Mouse (Mus musculus) frontal cortex, adult 2 months (tissue): ENCODE measurements around the gene Olfr262. TPM values are rescaled to one million over a fixed set of nuclear protein-coding genes. Genes with fewer than 3 reads are reported as not detected.
"Not testable (repeated sequence)": the region's sequence is repeated elsewhere in the genome, so short reads cannot be mapped to it uniquely, and the experiment has no call there.

ENCODE experiments used
- DNase-seq, 2 experiments: peaks; one replicate each; pipeline ENCODE4 v3.0.0; 2022; ENCODE audit warnings: low spot score in 1 of 2; ENCODE audit errors: extremely low spot score in 1 of 2
- polyA plus RNA-seq: library from polyadenylated mRNA; depleted of rRNA; stranded (reverse); fragments of >200 nt; gene quantifications from 2 replicates; pipeline ENCODE4 v1.2.3, GENCODE M21; 2012; rRNA removed

The Olfr262 gene
- not detected in 2 replicates for polyA plus RNA-seq

DNA sequence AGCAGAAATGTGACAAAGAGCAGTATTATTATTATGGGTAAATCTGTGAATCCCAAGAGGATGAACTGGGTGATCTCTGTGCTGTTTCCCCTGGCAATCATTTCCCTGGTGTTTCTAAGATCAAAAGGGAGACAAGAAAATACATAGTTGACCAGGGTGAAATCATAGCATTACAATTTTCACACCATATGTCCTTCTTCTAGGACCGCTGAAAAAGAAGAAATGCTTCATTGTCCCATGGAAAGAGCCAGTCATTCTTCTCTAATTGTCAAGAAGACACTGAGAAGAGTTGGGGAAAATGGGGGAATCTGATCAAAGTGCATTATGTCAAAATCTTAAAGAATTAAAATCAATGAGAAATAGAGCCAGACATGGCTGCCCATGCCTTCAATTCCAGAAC, at the start of gene Olfr262:
Olfr262 (minus strand) TSS at position 101 of the 400 bp plus-strand sequence.
- DNase-seq, result no peak

DNA sequence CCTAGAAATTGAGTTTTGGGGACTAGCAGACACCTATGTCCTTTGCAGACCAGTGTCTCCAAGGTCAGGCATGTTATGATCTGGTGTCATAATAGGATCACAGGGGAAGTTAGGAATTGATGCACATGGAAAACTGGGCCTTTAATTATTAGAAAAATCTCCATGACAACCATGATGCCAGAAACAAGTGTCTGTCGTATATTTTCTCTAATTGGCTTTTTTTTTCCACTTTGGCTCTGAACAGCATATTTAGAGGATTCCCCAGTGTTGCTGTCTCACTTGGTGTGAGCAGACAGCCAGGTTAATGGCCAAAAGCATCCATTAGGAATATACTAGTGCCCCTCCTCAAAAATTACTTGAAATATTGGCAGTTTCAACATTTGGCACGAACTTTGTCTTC, 38.1 kb upstream of the Olfr262 start, which contains the start of gene Olfr1434:
Olfr1434 (plus strand) TSS at position 301 of the 400 bp plus-strand sequence.
- no peak for DNase-seq

DNA sequence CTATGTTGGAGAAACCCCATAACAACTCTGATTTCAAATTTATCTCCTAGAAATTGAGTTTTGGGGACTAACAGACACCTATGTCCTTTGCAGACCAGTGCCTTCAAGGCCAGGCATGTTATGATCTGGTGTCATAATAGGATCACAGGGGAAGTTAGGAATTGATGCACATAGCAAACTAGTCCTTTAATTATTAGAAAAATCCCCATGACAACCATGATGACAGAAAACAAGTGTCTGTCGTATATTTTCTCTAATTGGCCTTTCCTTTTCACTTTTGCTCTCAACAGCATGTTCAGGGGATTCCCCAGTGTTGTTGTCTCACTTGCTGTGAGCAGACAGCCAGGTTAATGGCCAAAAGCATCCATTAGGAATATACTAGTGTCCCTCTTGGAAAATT, 19.3 kb upstream of the Olfr262 start, which contains the start of gene Olfr235:
Olfr235 (plus strand) TSS at position 301 of the 400 bp plus-strand sequence.
- DNase-seq, result no peak

DNA sequence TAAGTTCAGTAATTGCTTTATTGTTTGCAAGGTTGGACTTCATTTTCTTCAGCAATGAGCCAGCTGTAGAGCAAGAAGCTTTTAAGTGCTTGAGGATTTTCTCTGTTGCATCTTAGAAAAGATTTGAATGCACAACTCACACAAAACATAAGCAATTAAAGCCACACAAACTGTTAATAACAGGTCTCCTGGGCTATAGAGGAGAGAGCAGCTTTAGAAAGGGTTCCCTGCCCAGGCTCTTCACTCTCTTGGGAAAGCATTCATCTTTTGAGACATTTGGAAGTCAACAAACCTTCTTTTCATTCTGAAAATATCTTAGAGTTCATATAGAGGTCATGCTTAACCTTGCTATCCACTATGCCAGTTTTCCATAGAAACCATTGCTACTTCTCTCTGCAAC, 9.0 kb downstream of the Olfr262 start, which contains the start of gene Olfr1432:
Olfr1432 (minus strand) TSS at position 101 of the 400 bp plus-strand sequence.
- DNase-seq, result not testable (repeated sequence)

DNA sequence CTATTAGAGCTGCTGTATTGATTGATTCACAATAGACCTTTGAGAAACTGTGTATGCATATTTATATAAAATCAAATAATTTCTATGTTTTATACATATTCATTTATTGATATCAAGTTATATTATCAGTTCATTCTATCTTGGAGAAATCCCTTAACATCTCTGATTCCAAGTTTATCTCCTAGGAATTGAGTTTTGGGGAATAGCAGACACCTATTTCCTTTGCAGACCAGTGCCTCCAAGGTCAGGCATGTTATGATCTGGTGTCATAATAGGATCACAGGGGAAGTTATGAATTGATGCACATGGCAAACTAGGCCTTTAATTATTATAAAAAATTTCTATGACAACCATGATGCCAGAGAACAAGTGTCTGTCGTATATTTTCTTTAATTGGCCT, 41.1 kb downstream of the Olfr262 start, which contains the start of gene Olfr1431:
Olfr1431 (plus strand) TSS at position 301 of the 400 bp plus-strand sequence.
- no peak for DNase-seq

DNA sequence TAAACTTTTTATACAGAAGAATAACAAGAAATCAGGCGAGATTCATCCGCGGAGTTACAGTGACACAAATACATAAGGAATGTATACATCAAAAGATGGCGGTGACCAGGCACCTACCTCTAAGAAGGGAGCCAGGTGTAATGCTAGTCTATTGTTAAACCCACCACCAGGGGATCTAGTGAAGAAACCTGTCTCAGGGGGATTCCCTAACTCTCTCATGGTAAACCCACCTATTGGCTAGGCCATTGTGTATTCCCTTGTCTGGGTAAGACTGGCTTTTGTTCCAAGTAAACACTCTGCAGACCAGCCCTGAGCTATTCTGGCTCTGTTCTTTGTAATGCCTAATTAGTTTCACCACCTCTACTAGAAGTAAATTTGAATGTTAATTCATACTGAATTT, 42.4 kb downstream of the Olfr262 start:
- DNase-seq, result not testable (repeated sequence)

Other genes with a start within 250 kb of the Olfr262 start
- gene Olfr1423, start 200.3 kb downstream of the Olfr262 start, polyA plus RNA-seq, result not detected in 2 replicates
- gene Olfr1424, start 179.0 kb downstream of the Olfr262 start, polyA plus RNA-seq, result not detected in 2 replicates
- not detected in 2 replicates for gene Olfr1425, start 163.9 kb downstream of the Olfr262 start, polyA plus RNA-seq
- 0.06 TPM in 1 of 2 replicates, not detected in the other for gene Olfr1426, start 149.6 kb downstream of the Olfr262 start, polyA plus RNA-seq
- gene Olfr1427, start 138.3 kb downstream of the Olfr262 start, polyA plus RNA-seq, result 0.13 TPM in 1 of 2 replicates, not detected in the other
- gene Olfr1428, start 125.8 kb downstream of the Olfr262 start, polyA plus RNA-seq, result 0.38 TPM in 1 of 2 replicates, not detected in the other
- gene Olfr76, start 118.5 kb downstream of the Olfr262 start, polyA plus RNA-seq, result 0.06 TPM in 1 of 2 replicates, not detected in the other
- gene Olfr1555-ps1, start 71.5 kb downstream of the Olfr262 start, polyA plus RNA-seq, result 0.06 TPM in 1 of 2 replicates, not detected in the other
- gene Olfr1431, start 41.0 kb downstream of the Olfr262 start, polyA plus RNA-seq, result not detected in 2 replicates
- not detected in 2 replicates for gene Olfr1432, start 9.1 kb downstream of the Olfr262 start, polyA plus RNA-seq
- not detected in 2 replicates for gene Olfr235, start 19.4 kb upstream of the Olfr262 start, polyA plus RNA-seq
- not detected in 2 replicates for gene Olfr1434, start 38.2 kb upstream of the Olfr262 start, polyA plus RNA-seq
- not detected in 2 replicates for gene Olfr1436, start 57.5 kb upstream of the Olfr262 start, polyA plus RNA-seq
- gene Olfr1437, start 83.4 kb upstream of the Olfr262 start, polyA plus RNA-seq, result not detected in 2 replicates
- not detected in 2 replicates for gene Olfr1438-ps1, start 94.3 kb upstream of the Olfr262 start, polyA plus RNA-seq
- not detected in 2 replicates for gene Olfr1440, start 145.6 kb upstream of the Olfr262 start, polyA plus RNA-seq
- not detected in 2 replicates for gene Olfr1441, start 175.8 kb upstream of the Olfr262 start, polyA plus RNA-seq
- gene Pfpl, start 186.2 kb upstream of the Olfr262 start, polyA plus RNA-seq, result not detected in 2 replicates
- 8.7 and 12.4 TPM in 2 replicates for gene Mpeg1, start 219.1 kb upstream of the Olfr262 start, polyA plus RNA-seq